Mouse (Mus musculus) forebrain, embryonic 14.5 days (tissue): ENCODE data around the gene Mtx1. TPM values are rescaled to one million over a fixed set of nuclear protein-coding genes. Genes with fewer than 3 reads are reported as not detected.

ENCODE experiments used
- ATAC-seq: fragments of 200-750 bp; cut with Nextera tagmentation; 2 replicates; pipeline ENCODE4 v1.8.0; 2017; ENCODE audit warnings: mild to moderate bottlenecking, moderate library complexity
- DNase-seq: peaks from one replicate; pipeline ENCODE4 v3.0.0-alpha.2; 2015; ENCODE audit warnings: low spot score
- H3K27ac ChIP-seq: fragments of 300-500 bp; sonication (generic); 2 replicates; pipeline ENCODE4 v1.5.1; 2014; ENCODE audit warnings: low read depth, mild to moderate bottlenecking, control low read depth, low read length, moderate library complexity
- H3K27me3 ChIP-seq: fragments of 300-500 bp; sonication (generic); replicated peaks from 2 replicates; pipeline ENCODE4 v1.6.1; 2014; ENCODE audit warnings: low read length, control low read depth, mixed read lengths; ENCODE audit not compliant: control insufficient read depth, insufficient read depth
- H3K36me3 ChIP-seq: fragments of 300-500 bp; sonication (generic); 2 replicates; pipeline ENCODE4 v1.6.1; 2014; ENCODE audit warnings: low read length, control low read depth; ENCODE audit not compliant: control insufficient read depth, insufficient read depth
- H3K4me1 ChIP-seq: fragments of 300-500 bp; sonication (generic); 2 replicates; pipeline ENCODE4 v1.6.1; 2014; ENCODE audit warnings: antibody characterized with exemption, low read length, control low read depth; ENCODE audit not compliant: control insufficient read depth, insufficient read depth
- H3K4me2 ChIP-seq: fragments of 300-500 bp; sonication (generic); 2 replicates; pipeline ENCODE4 v1.6.1; 2014; ENCODE audit warnings: mild to moderate bottlenecking, control low read depth, low read length
- H3K4me3 ChIP-seq: fragments of 300-500 bp; sonication (generic); 2 replicates; pipeline ENCODE4 v1.5.1; 2014; ENCODE audit warnings: low read depth, low read length, control low read depth
- H3K9ac ChIP-seq: fragments of 300-500 bp; sonication (generic); 2 replicates; pipeline ENCODE4 v1.6.1; 2014; ENCODE audit warnings: mild to moderate bottlenecking, low read length, control low read depth, moderate library complexity
- H3K9me3 ChIP-seq: fragments of 300-500 bp; sonication (generic); replicated peaks from 2 replicates; pipeline ENCODE4 v1.6.1; 2016; ENCODE audit warnings: low read length, control low read depth, mixed read lengths; ENCODE audit not compliant: control insufficient read depth
- WGBS: fragments of 180-500 bp; shearing (Covaris S2); extraction: QIAGEN DNeasy Blood & Tissue Kit; methylation state at CpG from one replicate; pipeline ENCODE4 v1.1.7; 2014; 5-methylcytosine and 5-hydroxymethylcytosine counted together
- polyA plus RNA-seq: library from polyadenylated mRNA; unstranded; fragments of >200 nt; fragmentation: Nextera tagmentation; extraction: Ambion mirVana; gene quantifications from 2 replicates; pipeline ENCODE4 v1.2.1, GENCODE M21; 2014

The Mtx1 gene
- polyA plus RNA-seq, result 156 and 182 TPM in 2 replicates

- no peaks in the 10 kb centered on the region for H3K9me3 ChIP-seq
- peak within 1 kb of the TSS; percentile 85 for H3K9ac ChIP-seq
- under 1% methylated on average over 21 of the region's 21 CpGs for WGBS
- peak within 1 kb of the TSS; percentile 94 for H3K27ac ChIP-seq
- no peaks in the 10 kb centered on the region for H3K27me3 ChIP-seq
- H3K4me2 ChIP-seq, result peak within 1 kb of the TSS; percentile 72
- DNase-seq, result no peak
- ATAC-seq, result no peak; the same call in 1 of the 2 replicates
- peaks cover 27% of the 10 kb centered on the region for H3K36me3 ChIP-seq
- H3K4me1 ChIP-seq, result peaks cover 45% of the 10 kb centered on the region
- H3K4me3 ChIP-seq, result peak within 1 kb of the TSS; percentile 62
Measured at GRCm38 (mm10) chr3:89226900-89227299, at the start of gene Mtx1. Gene Mtx1, minus strand, starts transcription at chr3:89227088.

DNA sequence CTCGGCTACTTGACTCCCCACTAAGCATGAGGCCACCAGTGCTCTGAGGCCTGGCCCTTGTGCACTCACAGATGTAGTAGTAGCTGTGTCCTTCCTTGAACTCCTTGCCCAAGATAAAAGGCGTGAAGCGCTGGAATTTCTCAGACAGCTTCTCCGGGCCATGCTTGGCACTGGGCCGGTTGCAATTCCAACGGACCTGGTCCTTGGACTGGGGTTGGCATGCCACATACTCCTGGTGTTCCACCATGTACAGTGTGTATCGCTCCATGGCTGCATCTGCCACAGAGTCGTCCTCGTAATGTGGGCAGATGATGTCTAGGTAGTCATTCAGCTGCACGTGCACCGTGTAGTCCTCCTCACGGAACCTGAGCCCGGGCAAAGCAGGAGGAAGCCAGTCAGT lies 49.2 kb upstream of the Mtx1 start:
- DNase-seq, result no peak
- H3K4me2 ChIP-seq, result no peak overlapping the region
- 0 out of 2 replicates have a peak, but pooled peaks cover 11% of the 10 kb centered on the region for H3K27me3 ChIP-seq
- H3K9ac ChIP-seq, result no peak overlapping the region
- no peak overlapping the region for H3K4me3 ChIP-seq
- no peak for ATAC-seq
- H3K4me1 ChIP-seq, result peaks cover 11% of the 10 kb centered on the region
- H3K9me3 ChIP-seq, result no peaks in the 10 kb centered on the region
- WGBS, result 92% methylated on average over 13 of the region's 13 CpGs
- H3K36me3 ChIP-seq, result no peaks in the 10 kb centered on the region
- H3K27ac ChIP-seq, result no peak overlapping the region

- no peak for DNase-seq
- no peak overlapping the region for H3K27ac ChIP-seq
- no peak for ATAC-seq
- H3K4me1 ChIP-seq, result peaks cover 19% of the 10 kb centered on the region
- WGBS, result 51% methylated on average over 6 of the region's 6 CpGs
- no peak overlapping the region for H3K4me2 ChIP-seq
- H3K36me3 ChIP-seq, result no peaks in the 10 kb centered on the region
- H3K4me3 ChIP-seq, result no peak overlapping the region
- H3K9me3 ChIP-seq, result no peaks in the 10 kb centered on the region
- no peak overlapping the region for H3K9ac ChIP-seq
- no peaks in the 10 kb centered on the region for H3K27me3 ChIP-seq
Measured at GRCm38 (mm10) chr3:89271760-89272159, 44.9 kb upstream of the Mtx1 start.

DNA sequence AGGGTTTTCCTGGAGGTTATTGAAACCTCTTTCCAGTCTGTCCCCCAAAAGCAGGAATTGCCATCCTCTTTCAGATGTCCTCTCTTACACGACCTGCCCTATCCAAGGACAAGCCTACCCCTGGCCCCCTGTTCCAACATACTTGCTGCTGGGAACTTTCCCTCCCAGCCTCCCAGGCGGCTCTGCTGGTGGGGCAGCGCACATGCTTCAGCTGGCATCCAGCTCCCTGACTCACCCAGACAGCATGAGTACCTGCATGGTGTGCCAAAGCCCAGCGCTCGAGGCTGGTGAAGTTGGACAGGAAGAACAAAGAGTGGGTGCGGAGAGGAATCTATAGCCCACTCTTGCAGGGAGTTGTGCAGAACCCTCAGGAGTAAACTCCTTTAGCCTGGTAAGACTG lies 44.0 kb upstream of the Mtx1 start:
- Histone ChIP-seq H3K4me1 (peaks cover 19% of the 10 kb centered on the region), H3K27me3 (no peaks in the 10 kb centered on the region), H3K9ac (peak overlapping the region; percentile 77), H3K9me3 (no peaks in the 10 kb centered on the region), H3K36me3 (no peaks in the 10 kb centered on the region), H3K4me3 (peak overlapping the region; percentile 50), H3K4me2 (peak overlapping the region; percentile 87), H3K27ac (peak overlapping the region; percentile 48; the same call in 1 of the 2 replicates)
- no peak for ATAC-seq
- 58% methylated on average over 6 of the region's 6 CpGs for WGBS
- peak; percentile 45 for DNase-seq

DNA sequence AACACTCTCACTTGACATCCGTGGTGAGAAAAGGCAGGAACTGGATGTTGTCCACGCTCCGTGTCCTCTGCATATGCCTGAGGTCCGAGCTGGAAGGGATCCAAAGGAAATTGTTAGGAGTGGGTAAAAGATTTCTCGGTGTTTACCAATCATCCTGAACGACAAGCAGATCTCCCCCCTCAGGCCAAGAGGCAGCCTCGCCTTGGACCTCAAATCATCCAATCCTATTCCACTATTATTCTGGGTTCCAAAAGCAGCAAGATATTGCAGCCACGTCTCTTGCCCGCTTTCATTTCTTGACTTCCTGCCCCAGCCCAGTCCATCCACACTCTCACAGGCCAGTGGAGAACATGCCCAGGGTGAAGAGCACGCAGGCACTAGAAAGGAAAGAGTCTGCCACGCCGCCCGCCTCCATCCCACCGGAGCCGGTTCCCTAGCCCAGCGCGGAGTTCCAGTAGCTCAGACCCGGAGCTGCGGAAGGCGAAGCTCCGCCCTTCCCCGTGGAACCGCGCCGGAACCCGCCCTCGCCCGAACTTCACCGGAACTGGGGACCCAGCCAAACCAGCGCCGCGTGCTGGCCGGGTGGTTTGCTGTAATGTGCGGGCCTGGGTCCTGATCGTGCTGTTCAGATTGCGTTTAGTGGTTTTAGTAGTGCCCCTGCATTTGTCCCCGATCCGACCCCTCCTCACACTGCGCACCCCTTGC lies 43.3 kb upstream of the Mtx1 start, which contains the start of gene Slc50a1:
Gene Slc50a1, minus strand, starts transcription at position 520 of the 705 bp plus-strand sequence.
- Histone ChIP-seq H3K9me3 (no peaks in the 10 kb centered on the region), H3K27ac (peak within 1 kb of the TSS; percentile 48; the same call in 1 of the 2 replicates), H3K4me3 (peak within 1 kb of the TSS; percentile 50), H3K4me1 (peaks cover 19% of the 10 kb centered on the region), H3K27me3 (no peaks in the 10 kb centered on the region), H3K4me2 (peak within 1 kb of the TSS; percentile 87), H3K9ac (peak within 1 kb of the TSS; percentile 77), H3K36me3 (no peaks in the 10 kb centered on the region)
- WGBS, result 3% methylated on average over 39 of the region's 39 CpGs
- peak; percentile 60 for ATAC-seq
- DNase-seq, result peak; percentile 76

DNA sequence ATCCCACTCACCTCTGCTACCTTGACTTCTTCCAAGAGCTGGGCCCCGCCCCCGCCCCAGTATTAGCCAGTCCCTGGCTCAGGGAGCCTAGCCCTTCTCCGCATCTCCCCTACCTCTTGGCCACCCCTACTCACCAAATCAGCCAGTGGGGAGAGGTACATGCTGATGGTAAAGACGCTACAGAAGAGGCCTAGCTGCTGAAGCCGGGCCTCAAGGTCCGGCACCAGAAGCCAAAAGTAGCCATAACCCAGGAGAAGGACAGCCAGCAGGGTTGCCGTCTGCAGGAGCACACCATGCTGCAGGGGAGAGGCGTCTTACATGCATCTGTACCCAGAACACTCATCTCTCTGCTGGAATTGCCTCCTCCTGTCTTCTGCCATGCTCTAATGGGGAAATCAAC lies 42.0 kb upstream of the Mtx1 start:
- Histone ChIP-seq H3K9ac (no peak overlapping the region), H3K27ac (no peak overlapping the region), H3K4me3 (no peak overlapping the region), H3K36me3 (no peaks in the 10 kb centered on the region), H3K4me2 (no peak overlapping the region), H3K9me3 (no peaks in the 10 kb centered on the region), H3K4me1 (peaks cover 19% of the 10 kb centered on the region), H3K27me3 (no peaks in the 10 kb centered on the region)
- 49% methylated on average over 8 of the region's 8 CpGs for WGBS
- ATAC-seq (no peak), DNase-seq (no peak)

DNA sequence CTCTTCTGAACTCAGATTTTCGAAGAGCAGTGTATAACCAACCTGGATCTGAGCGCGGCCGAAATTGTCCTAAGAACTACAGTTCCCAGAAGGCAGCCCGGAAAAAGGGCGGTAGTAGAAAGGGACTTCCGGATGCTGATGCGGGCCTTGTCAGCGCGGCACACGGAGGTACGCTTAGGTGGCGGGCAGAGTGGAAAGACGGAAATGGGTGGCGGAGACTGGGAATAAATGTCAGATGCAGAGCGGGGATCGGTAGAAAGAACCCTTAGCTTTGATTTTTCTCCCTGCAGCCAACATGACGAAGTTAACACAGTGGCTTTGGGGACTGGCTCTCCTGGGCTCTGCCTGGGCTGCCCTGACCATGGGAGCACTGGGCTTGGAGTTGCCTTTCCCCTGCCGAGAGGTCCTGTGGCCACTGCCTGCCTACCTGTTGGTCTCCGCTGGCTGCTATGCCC lies 39.6 kb upstream of the Mtx1 start:
- no peaks in the 10 kb centered on the region for H3K36me3 ChIP-seq
- peak overlapping the region; percentile 82 for H3K4me2 ChIP-seq
- H3K9me3 ChIP-seq, result no peaks in the 10 kb centered on the region
- peaks cover 19% of the 10 kb centered on the region for H3K4me1 ChIP-seq
- DNase-seq (peak; percentile 94), ATAC-seq (peak; percentile 93)
- peak overlapping the region; percentile 84 for H3K9ac ChIP-seq
- peak overlapping the region; percentile 67 for H3K27ac ChIP-seq
- H3K4me3 ChIP-seq, result peak overlapping the region; percentile 68
- whole genome bisulfite sequencing, result under 1% methylated on average over 20 of the region's 20 CpGs
- H3K27me3 ChIP-seq, result no peaks in the 10 kb centered on the region

DNA sequence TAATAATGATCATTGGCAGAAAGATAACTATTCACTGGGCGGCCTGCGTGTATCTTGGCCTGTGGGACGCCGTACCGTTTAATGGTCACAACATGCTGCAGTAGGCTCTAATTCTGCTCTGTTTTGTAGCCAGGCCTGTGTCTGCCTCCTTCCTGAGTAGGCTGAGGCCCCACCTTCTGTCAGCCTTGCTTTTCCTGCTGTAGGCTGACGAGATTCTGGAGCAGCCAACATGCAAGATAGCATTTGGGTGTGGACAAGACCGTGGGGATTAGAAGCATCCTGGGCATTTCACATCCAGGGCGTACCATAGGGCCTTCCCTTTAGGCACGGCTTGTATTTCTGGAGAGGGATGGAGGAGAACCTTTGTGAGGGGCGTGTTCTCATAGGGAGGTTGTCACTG lies 35.5 kb upstream of the Mtx1 start:
- WGBS, result 79% methylated on average over 10 of the region's 10 CpGs
- no peaks in the 10 kb centered on the region for H3K36me3 ChIP-seq
- H3K4me2 ChIP-seq, result no peak overlapping the region
- H3K4me3 ChIP-seq, result no peak overlapping the region
- no peak overlapping the region for H3K9ac ChIP-seq
- H3K9me3 ChIP-seq, result no peaks in the 10 kb centered on the region
- no peaks in the 10 kb centered on the region for H3K27me3 ChIP-seq
- peaks cover 6% of the 10 kb centered on the region for H3K4me1 ChIP-seq
- no peak overlapping the region for H3K27ac ChIP-seq
- ATAC-seq, result no peak
- no peak for DNase-seq

- Histone ChIP-seq H3K4me3 (no peak overlapping the region), H3K36me3 (no peaks in the 10 kb centered on the region), H3K27ac (no peak overlapping the region), H3K4me1 (no peaks in the 10 kb centered on the region), H3K9ac (no peak overlapping the region), H3K27me3 (no peaks in the 10 kb centered on the region), H3K9me3 (no peaks in the 10 kb centered on the region), H3K4me2 (no peak overlapping the region)
- no peak for DNase-seq
- ATAC-seq, result no peak
- 66% methylated on average over 3 of the region's 3 CpGs for WGBS
Measured at GRCm38 (mm10) chr3:89260211-89260610, 33.3 kb upstream of the Mtx1 start.
